In genomic region chr9:27308045-27308444, GRCm38 (mm10) we compare ENCODE assay signal across 10 mouse cellular contexts. TPM values are rescaled to one million over a fixed set of nuclear protein-coding genes. Genes with fewer than 3 reads are reported as not detected.
A peak's percentile ranks its signal among the peaks of the same experiment; 100 is the strongest.
DNase-seq lines count a peak whose midpoint lies in the region; ATAC-seq lines count a peak whose summit lies in the region.
"Had no signal": no experiment of that assay in that cellular context is flagged by ENCODE, and none has a peak within 500 bp of the region (broad histone marks: within the 10 kb centered on the region; RNA-seq: fewer than 3 reads in every experiment).

No protein-coding gene starts in this region.

- H3K4me3 ChIP-seq in kidney, embryonic 15.5 days (replicated peaks) = no peak overlapping the region
- H3K4me3 ChIP-seq in hindbrain, embryonic 11.5 days (ENCODE audit: low read depth, low read length) = no peak overlapping the region
- no peak overlapping the region for H3K4me3 ChIP-seq in neural tube, embryonic 11.5 days (ENCODE audit: low read depth, low read length)
- no peak overlapping the region for H3K4me3 ChIP-seq in heart, embryonic 11.5 days (ENCODE audit: low read depth, low read length)
- H3K4me3 ChIP-seq: stomach, embryonic 15.5 days had no signal

- no peak overlapping the region for H3K4me2 ChIP-seq in kidney, embryonic 15.5 days
- no peak overlapping the region for H3K4me2 ChIP-seq in hindbrain, embryonic 11.5 days (replicated peaks; ENCODE audit: low read depth, low read length)
- no peak overlapping the region for H3K4me2 ChIP-seq in neural tube, embryonic 11.5 days (ENCODE audit: low read depth)
- H3K4me2 ChIP-seq in heart, embryonic 11.5 days = no peak overlapping the region
- H3K4me2 ChIP-seq: stomach, embryonic 15.5 days had no signal

- H3K27me3 ChIP-seq in kidney, embryonic 15.5 days = peaks cover 5% of the 10 kb centered on the region; the same call in 1 of the 2 replicates
- no peaks in the 10 kb centered on the region for H3K27me3 ChIP-seq in hindbrain, embryonic 11.5 days (ENCODE audit: control insufficient read depth, insufficient read depth, low read length)
- no peaks in the 10 kb centered on the region for H3K27me3 ChIP-seq in neural tube, embryonic 11.5 days (ENCODE audit: control insufficient read depth, insufficient read depth, low read length)
- H3K27me3 ChIP-seq in heart, embryonic 11.5 days (ENCODE audit: control insufficient read depth, insufficient read depth, low read length) = no peaks in the 10 kb centered on the region
- H3K27me3 ChIP-seq: stomach, embryonic 15.5 days had no signal

- DNase-seq in kidney, adult 18-20 months = no peak
- DNase-seq in hindbrain, embryonic 11.5 days (ENCODE audit: low spot score) = peak; percentile 58
- DNase-seq in neural tube, embryonic 11.5 days (ENCODE audit: low spot score) = peak; percentile 39
- no peak for DNase-seq in spleen, postnatal 14 days (ENCODE audit: low spot score in 2 of 2)
- DNase-seq in cerebellum, postnatal 36 days = no peak
- DNase-seq: gastrocnemius, postnatal 36 days had no signal

- no peak overlapping the region for H3K9ac ChIP-seq in kidney, embryonic 15.5 days
- H3K9ac ChIP-seq in hindbrain, embryonic 11.5 days (ENCODE audit: low read depth, low read length) = peak overlapping the region; percentile 23; the same call in 1 of the 2 replicates
- H3K9ac ChIP-seq in neural tube, embryonic 11.5 days (ENCODE audit: low read length) = no peak overlapping the region
- no peak overlapping the region for H3K9ac ChIP-seq in heart, embryonic 11.5 days (ENCODE audit: low read depth, low read length)
- H3K9ac ChIP-seq: stomach, embryonic 15.5 days had no signal

- 0 out of 2 replicates have a peak, but pooled peaks have one; percentile 30 for ATAC-seq in kidney, embryonic 15.5 days (replicated peaks; ENCODE audit: low FRiP score)
- peak; percentile 56 for ATAC-seq in common myeloid progenitor, adult 5-6 weeks (replicated peaks; ENCODE audit: low read depth, poor library complexity, severe bottlenecking)
- peak; percentile 31; the same call in 1 of the 2 replicates for ATAC-seq in hindbrain, embryonic 11.5 days (ENCODE audit: low FRiP score)
- no peak for ATAC-seq in neural tube, embryonic 11.5 days (ENCODE audit: insufficient read depth, low FRiP score, low TSS enrichment)
- ATAC-seq in heart, embryonic 11.5 days (replicated peaks; ENCODE audit: insufficient number of reproducible peaks, low FRiP score, low TSS enrichment) = no peak

- H3K36me3 ChIP-seq in kidney, embryonic 15.5 days = no peaks in the 10 kb centered on the region
- no peaks in the 10 kb centered on the region for H3K36me3 ChIP-seq in hindbrain, embryonic 11.5 days (ENCODE audit: control insufficient read depth, insufficient read depth, low read length)
- no peaks in the 10 kb centered on the region for H3K36me3 ChIP-seq in neural tube, embryonic 11.5 days (ENCODE audit: control insufficient read depth, insufficient read depth, low read length)
- no peaks in the 10 kb centered on the region for H3K36me3 ChIP-seq in heart, embryonic 11.5 days (ENCODE audit: control insufficient read depth, insufficient read depth, low read length)
- H3K36me3 ChIP-seq: stomach, embryonic 15.5 days had no signal

- no peak overlapping the region for H3K27ac ChIP-seq in kidney, embryonic 15.5 days
- peak overlapping the region; percentile 70 for H3K27ac ChIP-seq in hindbrain, embryonic 11.5 days (ENCODE audit: low read depth, low read length)
- H3K27ac ChIP-seq in neural tube, embryonic 11.5 days (ENCODE audit: low read depth, low read length) = no peak overlapping the region
- no peak overlapping the region for H3K27ac ChIP-seq in heart, embryonic 11.5 days (ENCODE audit: low read depth, low read length)
- H3K27ac ChIP-seq: stomach, embryonic 15.5 days had no signal

- no peaks in the 10 kb centered on the region for H3K9me3 ChIP-seq in kidney, embryonic 15.5 days (replicated peaks)
- H3K9me3 ChIP-seq in hindbrain, embryonic 11.5 days (ENCODE audit: control insufficient read depth, low read length) = no peaks in the 10 kb centered on the region
- no peaks in the 10 kb centered on the region for H3K9me3 ChIP-seq in neural tube, embryonic 11.5 days (ENCODE audit: control insufficient read depth, low read length)
- H3K9me3 ChIP-seq in heart, embryonic 11.5 days (replicated peaks; ENCODE audit: control insufficient read depth, low read length) = no peaks in the 10 kb centered on the region
- H3K9me3 ChIP-seq: stomach, embryonic 15.5 days had no signal

- WGBS in kidney, embryonic 15.5 days = 31% methylated on average over 7 of the region's 7 CpGs
- 34% methylated on average over 7 of the region's 7 CpGs for WGBS in hindbrain, embryonic 11.5 days
- 51% methylated on average over 7 of the region's 7 CpGs for WGBS in neural tube, embryonic 11.5 days
- WGBS in heart, embryonic 11.5 days (ENCODE audit: insufficient replicate concordance) = 26% methylated on average over 7 of the region's 7 CpGs

- 0 out of 2 replicates have a peak, but pooled peaks cover 8% of the 10 kb centered on the region for H3K4me1 ChIP-seq in kidney, embryonic 15.5 days
- peaks cover 15% of the 10 kb centered on the region for H3K4me1 ChIP-seq in hindbrain, embryonic 11.5 days (replicated peaks; ENCODE audit: control insufficient read depth, insufficient read depth, low read length)
- H3K4me1 ChIP-seq in neural tube, embryonic 11.5 days (ENCODE audit: control insufficient read depth, insufficient read depth, low read length) = peaks cover 10% of the 10 kb centered on the region; the same call in 1 of the 2 replicates
- H3K4me1 ChIP-seq in heart, embryonic 11.5 days (ENCODE audit: control insufficient read depth, insufficient read depth, low read length) = peaks cover 5% of the 10 kb centered on the region; the same call in 1 of the 2 replicates
- H3K4me1 ChIP-seq: stomach, embryonic 15.5 days had no signal

RNA-seq across cellular contexts. Expression of gene Igsf9b, which starts 9.0 kb away (rescaled TPM):
- polyA plus RNA-seq in kidney, embryonic 15.5 days (2015; fragmentation: Nextera tagmentation; extraction: Ambion mirVana) = 2.5 and 2.7 TPM in 2 replicates
- total RNA-seq in common myeloid progenitor, adult 5-6 weeks (2017) = 0.18 and 0.63 TPM in 2 replicates
- polyA plus RNA-seq in hindbrain, embryonic 11.5 days (2014; fragmentation: Nextera tagmentation; extraction: Ambion mirVana) = 5.7 and 6.6 TPM in 2 replicates
- 6.1 and 7.4 TPM in 2 replicates for polyA plus RNA-seq in neural tube, embryonic 11.5 days (2014; fragmentation: Nextera tagmentation; extraction: Ambion mirVana)
- polyA plus RNA-seq in heart, embryonic 11.5 days (2014; fragmentation: Nextera tagmentation; extraction: Ambion mirVana) = 1.7 and 2.8 TPM in 2 replicates

Comparison
In these comparisons a context has a peak if more than half of its experiments do, and no peak if none do; other contexts are left out.
1. ATAC-seq: peak in kidney, embryonic 15.5 days (single experiment), common myeloid progenitor, adult 5-6 weeks (single experiment) and hindbrain, embryonic 11.5 days (single experiment); none in neural tube, embryonic 11.5 days (single experiment) and heart, embryonic 11.5 days (single experiment).
2. DNase-seq: peak in hindbrain, embryonic 11.5 days (single experiment) and neural tube, embryonic 11.5 days (single experiment); none in kidney, adult 18-20 months (single experiment), spleen, postnatal 14 days (0 of 2) and cerebellum, postnatal 36 days (0 of 2).